Comparison of ENCODE assay signal across 8 mouse cellular contexts in genomic region chr3:36442426-36442825, GRCm38 (mm10). TPM values are rescaled to one million over a fixed set of nuclear protein-coding genes. Genes with fewer than 3 reads are reported as not detected.
DNase-seq lines count a peak whose midpoint lies in the region; ATAC-seq and TF ChIP-seq lines count a peak whose summit lies in the region.

No protein-coding gene starts in this region.

- H3K4me3 ChIP-seq in forebrain, postnatal 0 days (ENCODE audit: low read depth, low read length): no peak overlapping the region
- H3K4me3 ChIP-seq in kidney, embryonic 14.5 days (ENCODE audit: low read length): no peak overlapping the region
- no peak overlapping the region for H3K4me3 ChIP-seq in lung, postnatal 0 days (ENCODE audit: low read depth, low read length)

- no peak overlapping the region for H3K9ac ChIP-seq in forebrain, postnatal 0 days
- H3K9ac ChIP-seq in kidney, embryonic 14.5 days (ENCODE audit: low read depth, low read length): no peak overlapping the region
- no peak overlapping the region for H3K9ac ChIP-seq in lung, postnatal 0 days (replicated peaks; ENCODE audit: low read depth)

- TF ChIP-seq EP300 in lung, postnatal 0 days (IDR thresholded peaks at IDR 0.05): no peak

- no peak overlapping the region for H3K4me2 ChIP-seq in forebrain, postnatal 0 days (ENCODE audit: low read depth)
- H3K4me2 ChIP-seq in kidney, embryonic 14.5 days (replicated peaks; ENCODE audit: low read depth, low read length): no peak overlapping the region
- no peak overlapping the region for H3K4me2 ChIP-seq in lung, postnatal 0 days (replicated peaks; ENCODE audit: low read depth, low read length)

- no peaks in the 10 kb centered on the region for H3K27me3 ChIP-seq in forebrain, postnatal 0 days (ENCODE audit: insufficient read depth, low read length)
- H3K27me3 ChIP-seq in kidney, embryonic 14.5 days (ENCODE audit: control insufficient read depth, insufficient read depth, low read length): no peaks in the 10 kb centered on the region
- H3K27me3 ChIP-seq in lung, postnatal 0 days (replicated peaks; ENCODE audit: insufficient read depth, low read length): no peaks in the 10 kb centered on the region

- no peak overlapping the region for H3K27ac ChIP-seq in forebrain, postnatal 0 days (ENCODE audit: low read depth, low read length)
- H3K27ac ChIP-seq in kidney, embryonic 14.5 days (ENCODE audit: low read depth, low read length): no peak overlapping the region
- no peak overlapping the region for H3K27ac ChIP-seq in lung, postnatal 0 days (ENCODE audit: low read length)

- ATAC-seq in forebrain, postnatal 0 days: peak; percentile 90
- peak; percentile 50; the same call in 1 of the 2 replicates for ATAC-seq in kidney, embryonic 14.5 days (ENCODE audit: low FRiP score, low TSS enrichment)
- ATAC-seq in lung, postnatal 0 days: peak; percentile 30

- H3K4me1 ChIP-seq in forebrain, postnatal 0 days (ENCODE audit: insufficient read depth): no peaks in the 10 kb centered on the region
- H3K4me1 ChIP-seq in kidney, embryonic 14.5 days (ENCODE audit: control insufficient read depth, insufficient read depth, low read length): 0 out of 2 replicates have a peak, but pooled peaks cover 5% of the 10 kb centered on the region
- H3K4me1 ChIP-seq in lung, postnatal 0 days (ENCODE audit: insufficient read depth, low read depth, low read length): no peaks in the 10 kb centered on the region

- H3K9me3 ChIP-seq in forebrain, postnatal 0 days (ENCODE audit: low read length): no peaks in the 10 kb centered on the region
- H3K9me3 ChIP-seq in kidney, embryonic 14.5 days (ENCODE audit: control insufficient read depth, low read length): no peaks in the 10 kb centered on the region
- no peaks in the 10 kb centered on the region for H3K9me3 ChIP-seq in lung, postnatal 0 days (ENCODE audit: low read length)

- TF ChIP-seq CTCF in forebrain, postnatal 0 days (IDR thresholded peaks at IDR 0.05; ENCODE audit: low read depth): peak; percentile 88
- TF ChIP-seq CTCF in lung, postnatal 0 days (IDR thresholded peaks at IDR 0.05): peak; percentile 81

- WGBS in forebrain, postnatal 0 days: 2% methylated on average over 2 of the region's 2 CpGs
- 0% methylated on average over 2 of the region's 2 CpGs for WGBS in kidney, embryonic 14.5 days
- 0% methylated on average over 2 of the region's 2 CpGs for WGBS in lung, postnatal 0 days

- peak; percentile 18 to 74 for DNase-seq in adrenal gland, adult (ENCODE audit: inconsistent age in 2 of 2, low spot score in 1 of 2)
- no peak for DNase-seq in adrenal gland, postnatal 4 days (ENCODE audit: low spot score in 2 of 2)
- peak; percentile 27 for DNase-seq in urinary bladder, postnatal 25 days (ENCODE audit: low spot score)
- DNase-seq in urinary bladder, postnatal 4 days (ENCODE audit: low spot score in 2 of 2): no peak
- DNase-seq in forebrain, postnatal 0 days: peak; percentile 88
- DNase-seq in lung, postnatal 0 days (ENCODE audit: low spot score): peak; percentile 78
- DNase-seq in right cerebral cortex, postnatal 4 days: peak; percentile 61

- H3K36me3 ChIP-seq in forebrain, postnatal 0 days (ENCODE audit: insufficient read depth): no peaks in the 10 kb centered on the region
- H3K36me3 ChIP-seq in kidney, embryonic 14.5 days (ENCODE audit: control insufficient read depth, insufficient read depth, low read length): peaks cover under 1% of the 10 kb centered on the region; the same call in 1 of the 2 replicates
- H3K36me3 ChIP-seq in lung, postnatal 0 days (ENCODE audit: insufficient read depth, low read length): no peaks in the 10 kb centered on the region

RNA-seq across cellular contexts. Expression of gene Anxa5, which starts 33.3 kb away (rescaled TPM):
- total RNA-seq in adrenal gland, postnatal 4 days (2021): 100 to 1,000 TPM; 338 to 365 TPM
- 38.6 and 41.2 TPM in 2 replicates for total RNA-seq in forebrain, postnatal 0 days (2014; rRNA removed)
- polyA plus RNA-seq in forebrain, postnatal 0 days (2015; fragmentation: Nextera tagmentation; extraction: Ambion mirVana): 47.2 and 48.9 TPM in 2 replicates
- polyA plus RNA-seq in kidney, embryonic 14.5 days (2014; fragmentation: Nextera tagmentation; extraction: Ambion mirVana): 224 and 244 TPM in 2 replicates
- polyA plus RNA-seq in lung, postnatal 0 days (2015; fragmentation: Nextera tagmentation; extraction: Ambion mirVana): 449 and 491 TPM in 2 replicates

RNA-seq across cellular contexts. Expression of gene 1810062G17Rik, which starts 33.3 kb away (rescaled TPM):
- total RNA-seq in adrenal gland, postnatal 4 days (2021): 1 to 10 TPM; 2.8 to 3.5 TPM
- total RNA-seq in forebrain, postnatal 0 days (2014; rRNA removed): not detected in 2 replicates
- 0.69 and 0.74 TPM in 2 replicates for polyA plus RNA-seq in forebrain, postnatal 0 days (2015; fragmentation: Nextera tagmentation; extraction: Ambion mirVana)
- 1.8 and 2.1 TPM in 2 replicates for polyA plus RNA-seq in kidney, embryonic 14.5 days (2014; fragmentation: Nextera tagmentation; extraction: Ambion mirVana)
- polyA plus RNA-seq in lung, postnatal 0 days (2015; fragmentation: Nextera tagmentation; extraction: Ambion mirVana): 6.9 and 8.0 TPM in 2 replicates

Comparison
In these comparisons a context has a peak if more than half of its experiments do, and no peak if none do; other contexts are left out.
1. DNase-seq: peak in adrenal gland, adult (2 of 2), urinary bladder, postnatal 25 days (single experiment), forebrain, postnatal 0 days (single experiment), lung, postnatal 0 days (single experiment) and right cerebral cortex, postnatal 4 days (single experiment); none in adrenal gland, postnatal 4 days (0 of 2) and urinary bladder, postnatal 4 days (0 of 2).
2. ATAC-seq: peak in every context shown above with its lines; median percentile 90 in forebrain, postnatal 0 days; 50 in kidney, embryonic 14.5 days; 30 in lung, postnatal 0 days.